In the genomic region with DNA sequence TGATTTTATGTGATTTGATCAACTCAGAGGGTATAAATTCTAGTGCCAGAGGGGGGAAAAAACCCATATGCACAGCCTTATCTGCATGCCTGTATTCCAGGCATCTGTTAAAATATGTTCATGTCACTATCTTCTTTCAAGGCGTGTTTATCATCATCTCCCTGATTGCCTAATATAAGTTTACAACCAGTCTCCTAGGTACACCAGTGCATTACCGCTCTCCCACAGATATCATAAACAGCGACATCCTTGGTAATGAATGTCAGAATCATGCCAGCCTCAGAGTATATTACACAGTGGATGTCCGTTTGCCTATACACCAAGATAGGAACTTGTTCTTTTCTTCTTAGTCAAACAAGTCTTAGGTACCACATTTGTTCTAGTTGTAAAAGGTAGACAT, we compare ENCODE assay signal across 22 mouse cellular contexts.
DNase-seq lines count a peak whose midpoint lies in the region; ATAC-seq and TF ChIP-seq lines count a peak whose summit lies in the region.
"Had no signal": no experiment of that assay in that cellular context is flagged by ENCODE, and none has a peak within 500 bp of the region (broad histone marks: within the 10 kb centered on the region; RNA-seq: fewer than 3 reads in every experiment).

No protein-coding gene starts in this region.

- H3K36me3 ChIP-seq in heart, adult 2 months (ENCODE audit: control insufficient read depth, insufficient read depth, low read length) = no peaks in the 10 kb centered on the region
- H3K36me3 ChIP-seq in midbrain, embryonic 15.5 days (replicated peaks) = no peaks in the 10 kb centered on the region
- no peaks in the 10 kb centered on the region for H3K36me3 ChIP-seq in midbrain, embryonic 11.5 days (ENCODE audit: control insufficient read depth, insufficient read depth, low read length)
- no peaks in the 10 kb centered on the region for H3K36me3 ChIP-seq in neural tube, embryonic 13.5 days
- no peaks in the 10 kb centered on the region for H3K36me3 ChIP-seq in neural tube, embryonic 14.5 days (ENCODE audit: control insufficient read depth, insufficient read depth, low read length)
- no peaks in the 10 kb centered on the region for H3K36me3 ChIP-seq in neural tube, embryonic 15.5 days
- H3K36me3 ChIP-seq: G1E had no signal

- peak; percentile 21 for DNase-seq in heart, adult 11 months
- DNase-seq in heart, adult 2 months = no peak
- no peak for DNase-seq in midbrain, embryonic 11.5 days (ENCODE audit: low spot score, missing footprints)
- no peak for DNase-seq in neural tube, embryonic 10.5 days (ENCODE audit: extremely low spot score, low spot score)
- DNase-seq: adrenal gland, adult 2 months; adrenal gland, adult 8-10 months; adrenal gland, postnatal 10 days; adrenal gland, postnatal 14 days; adrenal gland, postnatal 25 days; adrenal gland, postnatal 36 days; B cell, adult 2 months; cerebellum, adult 11 months; cerebellum, adult 11-12 months had no signal

- ATAC-seq in midbrain, embryonic 15.5 days (replicated peaks) = 0 out of 2 replicates have a peak, but pooled peaks have one; percentile 17
- no peak for ATAC-seq in midbrain, embryonic 11.5 days (ENCODE audit: low FRiP score)
- peak; percentile 69; the same call in 1 of the 2 replicates for ATAC-seq in neural tube, embryonic 13.5 days (ENCODE audit: low read depth)
- peak; percentile 85 for ATAC-seq in neural tube, embryonic 14.5 days (ENCODE audit: low read depth)
- ATAC-seq in neural tube, embryonic 15.5 days (ENCODE audit: low FRiP score) = no peak
- ATAC-seq: activated CD4-positive, CD25-positive, alpha-beta regulatory T cell, adult 4 months; CD4-positive, CD25-positive, alpha-beta regulatory T cell, adult 4 months; Patski had no signal

- H3K79me2 ChIP-seq in heart, adult 2 months (replicated peaks; ENCODE audit: control insufficient read depth, insufficient read depth, low read length) = no peaks in the 10 kb centered on the region

- no peak overlapping the region for H3K27ac ChIP-seq in heart, adult 2 months
- H3K27ac ChIP-seq in midbrain, embryonic 15.5 days = no peak overlapping the region
- no peak overlapping the region for H3K27ac ChIP-seq in midbrain, embryonic 11.5 days (ENCODE audit: low read depth, low read length)
- H3K27ac ChIP-seq in neural tube, embryonic 13.5 days (replicated peaks) = no peak overlapping the region
- no peak overlapping the region for H3K27ac ChIP-seq in neural tube, embryonic 14.5 days (ENCODE audit: low read depth, low read length)
- H3K27ac ChIP-seq in neural tube, embryonic 15.5 days (replicated peaks) = no peak overlapping the region

- H3K4me1 ChIP-seq in heart, adult 2 months (ENCODE audit: control insufficient read depth, insufficient read depth, low read length) = no peaks in the 10 kb centered on the region
- no peaks in the 10 kb centered on the region for H3K4me1 ChIP-seq in midbrain, embryonic 15.5 days
- no peaks in the 10 kb centered on the region for H3K4me1 ChIP-seq in midbrain, embryonic 11.5 days (ENCODE audit: control insufficient read depth, insufficient read depth, low read length)
- H3K4me1 ChIP-seq in neural tube, embryonic 13.5 days (replicated peaks) = no peaks in the 10 kb centered on the region
- H3K4me1 ChIP-seq in neural tube, embryonic 14.5 days (ENCODE audit: control insufficient read depth, insufficient read depth, low read length) = no peaks in the 10 kb centered on the region
- H3K4me1 ChIP-seq in neural tube, embryonic 15.5 days = peaks cover 2% of the 10 kb centered on the region; the same call in 1 of the 2 replicates

- TF ChIP-seq EP300 in heart, adult 2 months (IDR thresholded peaks at IDR 0.05; ENCODE audit: insufficient read depth, low read depth, low read length) = no peak

- no peak overlapping the region for H3K9ac ChIP-seq in heart, adult 2 months (ENCODE audit: low read depth, low read length)
- no peak overlapping the region for H3K9ac ChIP-seq in midbrain, embryonic 15.5 days
- H3K9ac ChIP-seq in midbrain, embryonic 11.5 days (ENCODE audit: low read length) = no peak overlapping the region
- H3K9ac ChIP-seq in neural tube, embryonic 13.5 days = no peak overlapping the region
- no peak overlapping the region for H3K9ac ChIP-seq in neural tube, embryonic 14.5 days (replicated peaks; ENCODE audit: low read depth, low read length)
- no peak overlapping the region for H3K9ac ChIP-seq in neural tube, embryonic 15.5 days (replicated peaks)

- 75% methylated on average over 4 of the region's 4 CpGs for WGBS in heart, adult 2 months
- WGBS in midbrain, embryonic 15.5 days = 84% methylated on average over 4 of the region's 4 CpGs
- 94% methylated on average over 4 of the region's 4 CpGs for WGBS in midbrain, embryonic 11.5 days
- 59% methylated on average over 4 of the region's 4 CpGs for WGBS in neural tube, embryonic 13.5 days
- 50% methylated on average over 4 of the region's 4 CpGs for WGBS in neural tube, embryonic 14.5 days
- 51% methylated on average over 4 of the region's 4 CpGs for WGBS in neural tube, embryonic 15.5 days

- no peak overlapping the region for H3K4me3 ChIP-seq in heart, adult 2 months
- no peak overlapping the region for H3K4me3 ChIP-seq in midbrain, embryonic 15.5 days
- H3K4me3 ChIP-seq in midbrain, embryonic 11.5 days (ENCODE audit: low read depth, low read length) = no peak overlapping the region
- H3K4me3 ChIP-seq in neural tube, embryonic 13.5 days = no peak overlapping the region
- no peak overlapping the region for H3K4me3 ChIP-seq in neural tube, embryonic 14.5 days (ENCODE audit: low read depth, low read length)
- no peak overlapping the region for H3K4me3 ChIP-seq in neural tube, embryonic 15.5 days (replicated peaks)

- no peak overlapping the region for H3K4me2 ChIP-seq in midbrain, embryonic 15.5 days
- H3K4me2 ChIP-seq in midbrain, embryonic 11.5 days = no peak overlapping the region
- H3K4me2 ChIP-seq in neural tube, embryonic 13.5 days = no peak overlapping the region
- H3K4me2 ChIP-seq in neural tube, embryonic 14.5 days (ENCODE audit: low read depth, low read length) = no peak overlapping the region
- no peak overlapping the region for H3K4me2 ChIP-seq in neural tube, embryonic 15.5 days

- intact Hi-C loops in heart, adult 2 months (cut with DNase I) = no loop called here

- no peak for TF ChIP-seq POLR2A in heart, adult 2 months (IDR thresholded peaks at IDR 0.05; ENCODE audit: insufficient read depth, low read depth, low read length)

- no peaks in the 10 kb centered on the region for H3K9me3 ChIP-seq in midbrain, embryonic 15.5 days
- H3K9me3 ChIP-seq in midbrain, embryonic 11.5 days (ENCODE audit: control insufficient read depth, low read length) = no peaks in the 10 kb centered on the region
- no peaks in the 10 kb centered on the region for H3K9me3 ChIP-seq in neural tube, embryonic 13.5 days
- H3K9me3 ChIP-seq in neural tube, embryonic 14.5 days (ENCODE audit: control insufficient read depth, low read length) = no peaks in the 10 kb centered on the region
- H3K9me3 ChIP-seq in neural tube, embryonic 15.5 days (replicated peaks) = no peaks in the 10 kb centered on the region

- no peak for TF ChIP-seq CTCF in heart, adult 2 months (IDR thresholded peaks at IDR 0.05)

- no peaks in the 10 kb centered on the region for H3K27me3 ChIP-seq in heart, adult 2 months (ENCODE audit: control insufficient read depth, insufficient read depth, low read length)
- no peaks in the 10 kb centered on the region for H3K27me3 ChIP-seq in midbrain, embryonic 15.5 days (replicated peaks)
- no peaks in the 10 kb centered on the region for H3K27me3 ChIP-seq in midbrain, embryonic 11.5 days (ENCODE audit: control insufficient read depth, insufficient read depth, low read length)
- no peaks in the 10 kb centered on the region for H3K27me3 ChIP-seq in neural tube, embryonic 13.5 days
- no peaks in the 10 kb centered on the region for H3K27me3 ChIP-seq in neural tube, embryonic 14.5 days (ENCODE audit: control insufficient read depth, insufficient read depth, low read length)
- no peaks in the 10 kb centered on the region for H3K27me3 ChIP-seq in neural tube, embryonic 15.5 days (replicated peaks)
- H3K27me3 ChIP-seq: CH12.LX had no signal

Comparison
In these comparisons a context has a peak if more than half of its experiments do, and no peak if none do; other contexts are left out.
1. ATAC-seq: peak in midbrain, embryonic 15.5 days (single experiment), neural tube, embryonic 13.5 days (single experiment) and neural tube, embryonic 14.5 days (single experiment); none in midbrain, embryonic 11.5 days (single experiment) and neural tube, embryonic 15.5 days (single experiment).